In the genomic region with DNA sequence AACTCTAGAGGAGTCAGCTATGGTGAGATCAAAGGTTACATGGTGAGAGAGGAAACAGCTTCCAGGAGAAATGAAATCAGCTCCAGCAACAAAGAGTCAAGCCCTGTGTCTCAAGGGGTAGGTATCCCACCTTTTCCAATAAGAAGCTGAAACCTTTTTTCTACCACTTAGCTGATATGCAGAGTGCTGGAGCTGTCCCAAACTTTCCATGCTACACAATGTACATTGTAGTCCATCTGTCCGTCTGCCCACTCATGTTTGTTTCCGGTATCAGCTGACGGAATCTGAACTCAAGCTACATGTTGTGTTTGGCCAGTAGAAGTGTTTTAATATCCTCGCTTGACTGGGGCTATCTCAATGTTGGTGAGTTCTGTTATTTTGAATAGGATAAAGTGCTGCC, we compare ENCODE assay signal across 18 mouse cellular contexts.
"Had no signal": no experiment of that assay in that cellular context is flagged by ENCODE, and none has a peak within 500 bp of the region (broad histone marks: within the 10 kb centered on the region; RNA-seq: fewer than 3 reads in every experiment).

No protein-coding gene starts in this region.

- H3K9me3 ChIP-seq: midbrain, embryonic 10.5 days; midbrain, embryonic 12.5 days; neural tube, embryonic 13.5 days; neural tube, embryonic 15.5 days had no signal

- DNase-seq: lung, embryonic 14.5 days; lung, postnatal 10 days; lung, postnatal 4 days; midbrain, embryonic 14.5 days; retina, postnatal 1 day; right cerebral cortex, adult 18-20 months; right cerebral cortex, postnatal 25 days; right cerebral cortex, postnatal 4 days; spleen, adult 18-20 months; thymus, adult 18-20 months; thymus, postnatal 14 days; thymus, postnatal 36 days had no signal

- H3K4me1 ChIP-seq: midbrain, embryonic 10.5 days; midbrain, embryonic 12.5 days; neural tube, embryonic 13.5 days; neural tube, embryonic 15.5 days had no signal

- H3K9ac ChIP-seq: lung, embryonic 14.5 days; midbrain, embryonic 12.5 days; neural tube, embryonic 13.5 days; neural tube, embryonic 15.5 days had no signal

- H3K27ac ChIP-seq: midbrain, embryonic 10.5 days; midbrain, embryonic 12.5 days; neural tube, embryonic 13.5 days; neural tube, embryonic 15.5 days had no signal

- H3K27me3 ChIP-seq: midbrain, embryonic 12.5 days; neural tube, embryonic 13.5 days; neural tube, embryonic 15.5 days had no signal

- H3K4me3 ChIP-seq: midbrain, embryonic 10.5 days; midbrain, embryonic 12.5 days; myocyte; neural tube, embryonic 13.5 days; neural tube, embryonic 15.5 days had no signal

- ATAC-seq: midbrain, embryonic 16.5 days had no signal

- H3K4me2 ChIP-seq: lung, embryonic 14.5 days; midbrain, embryonic 12.5 days; neural tube, embryonic 13.5 days; neural tube, embryonic 15.5 days had no signal

- H3K36me3 ChIP-seq: midbrain, embryonic 10.5 days; midbrain, embryonic 12.5 days; neural tube, embryonic 13.5 days; neural tube, embryonic 15.5 days had no signal
